Mouse (Mus musculus) olfactory bulb, adult 2 months (tissue): ENCODE measurements around the gene B3gnt5.

Source experiments
- CTCF ChIP-seq: fragments of 200-500 bp; IDR thresholded peaks from 2 replicates; pipeline ENCODE4 v1.5.1; 2012; ENCODE audit warnings: low read depth, mild to moderate bottlenecking, low read length, moderate library complexity; ENCODE audit not compliant: insufficient read depth
- POLR2A ChIP-seq: fragments of 200-500 bp; IDR thresholded peaks from 2 replicates; pipeline ENCODE4 v1.6.1; 2012; ENCODE audit warnings: mild to moderate bottlenecking, low read depth, low read length, moderate library complexity; ENCODE audit not compliant: insufficient read depth

DNA sequence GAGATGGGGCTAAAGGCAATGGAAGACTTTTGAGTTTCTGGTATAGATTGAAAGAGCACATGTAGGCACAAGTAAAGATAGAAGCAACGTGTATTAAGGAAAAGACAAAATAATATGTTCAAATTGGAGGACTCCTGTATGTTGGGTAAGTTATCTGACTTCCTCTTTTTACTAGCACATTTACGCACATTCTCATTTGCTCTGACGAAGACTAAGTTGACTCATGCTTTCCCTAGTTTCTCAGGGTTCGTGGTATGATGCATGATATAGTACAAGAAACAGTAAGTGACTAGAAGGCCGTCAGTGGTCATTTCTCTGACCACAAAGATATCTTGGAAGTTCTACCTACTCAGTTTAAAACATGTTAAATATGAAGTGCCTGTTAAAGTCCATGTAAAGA lies 8.0 kb downstream of the B3gnt5 start:
- TF ChIP-seq CTCF (no peak), POLR2A (no peak)
